Mouse (Mus musculus): ENCODE results near the gene Rbm19. TPM values are rescaled to one million over a fixed set of nuclear protein-coding genes. Genes with fewer than 3 reads are reported as not detected.

Gene Rbm19
- polyA plus RNA-seq, 1 experiment, result 33.7 TPM

GRCm38 (mm10) chr5:120175217-120175616, 59.0 kb downstream of the Rbm19 start:
- no peak for TF ChIP-seq GATA1 (IDR thresholded peaks at IDR 0.05; ENCODE audit: low read length)

GRCm38 (mm10) chr5:120176246-120177065, 60.2 kb downstream of the Rbm19 start:
- TF ChIP-seq GATA1 (IDR thresholded peaks at IDR 0.05; ENCODE audit: low read length), result no peak

- no peak for TF ChIP-seq GATA1 (IDR thresholded peaks at IDR 0.05; ENCODE audit: low read length)
Observed at GRCm38 (mm10) chr5:120177066-120177340, 60.7 kb downstream of the Rbm19 start.

- TF ChIP-seq GATA1 (IDR thresholded peaks at IDR 0.05; ENCODE audit: low read length), result no peak
Observed at GRCm38 (mm10) chr5:120180102-120180501, 63.8 kb downstream of the Rbm19 start.

GRCm38 (mm10) chr5:120181384-120181783, 65.1 kb downstream of the Rbm19 start:
- TF ChIP-seq GATA1 (IDR thresholded peaks at IDR 0.05; ENCODE audit: low read length), result no peak

GRCm38 (mm10) chr5:120183321-120183720, 67.1 kb downstream of the Rbm19 start:
- TF ChIP-seq GATA1 (IDR thresholded peaks at IDR 0.05; ENCODE audit: low read length), result no peak

- no peak for TF ChIP-seq GATA1 (IDR thresholded peaks at IDR 0.05; ENCODE audit: low read length)
Observed at GRCm38 (mm10) chr5:120183790-120184189, 67.5 kb downstream of the Rbm19 start.

- TF ChIP-seq GATA1 (IDR thresholded peaks at IDR 0.05; ENCODE audit: low read length), result no peak
Observed at GRCm38 (mm10) chr5:120185949-120186348, 69.7 kb downstream of the Rbm19 start.

GRCm38 (mm10) chr5:120188541-120188940, 72.3 kb downstream of the Rbm19 start:
- TF ChIP-seq GATA1 (IDR thresholded peaks at IDR 0.05; ENCODE audit: low read length), result no peak

- TF ChIP-seq GATA1 (IDR thresholded peaks at IDR 0.05; ENCODE audit: low read length), result no peak
Observed at GRCm38 (mm10) chr5:120190001-120190582, 73.8 kb downstream of the Rbm19 start.

GRCm38 (mm10) chr5:120191620-120192019, 75.4 kb downstream of the Rbm19 start:
- no peak for TF ChIP-seq GATA1 (IDR thresholded peaks at IDR 0.05; ENCODE audit: low read length)

GRCm38 (mm10) chr5:120194309-120194941, 78.2 kb downstream of the Rbm19 start:
- no peak for TF ChIP-seq GATA1 (IDR thresholded peaks at IDR 0.05; ENCODE audit: low read length)

- no peak for TF ChIP-seq GATA1 (IDR thresholded peaks at IDR 0.05; ENCODE audit: low read length)
Observed at GRCm38 (mm10) chr5:120194948-120195347, 78.7 kb downstream of the Rbm19 start.

- TF ChIP-seq GATA1 (IDR thresholded peaks at IDR 0.05; ENCODE audit: low read length), result no peak
Observed at GRCm38 (mm10) chr5:120196879-120197278, 80.6 kb downstream of the Rbm19 start.

- TF ChIP-seq GATA1 (IDR thresholded peaks at IDR 0.05; ENCODE audit: low read length), result no peak
Observed at GRCm38 (mm10) chr5:120197813-120198387, 81.6 kb downstream of the Rbm19 start.

- TF ChIP-seq GATA1 (IDR thresholded peaks at IDR 0.05; ENCODE audit: low read length), result no peak
Observed at GRCm38 (mm10) chr5:120199865-120200264, 83.6 kb downstream of the Rbm19 start.
